Mouse (Mus musculus): Measurements from ENCODE around the gene Prep.

DNA sequence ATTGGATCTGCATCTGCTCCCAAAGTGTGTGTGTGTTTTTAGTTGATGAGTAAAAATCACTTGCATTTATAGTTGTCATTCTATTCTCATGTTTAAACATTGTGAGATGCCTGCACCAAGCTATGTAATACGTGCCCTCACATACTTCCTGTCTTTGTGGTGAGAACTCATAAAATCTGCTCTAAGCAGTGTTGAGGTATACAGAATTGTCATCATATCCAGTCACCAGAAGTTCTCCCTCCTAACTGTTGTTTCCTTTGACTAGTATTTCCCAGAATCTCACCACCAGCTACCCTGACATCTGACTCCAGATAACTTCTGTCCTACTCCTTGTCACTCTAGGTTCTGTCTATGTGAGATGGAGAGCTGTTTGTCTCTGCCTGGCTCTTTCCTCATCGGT is 18.3 kb downstream of the Prep start:
- TF ChIP-seq EP300 (optimal IDR thresholded peaks at IDR 0.05) (no peak), CTCF (IDR thresholded peaks at IDR 0.05; ENCODE audit: low read depth) (no peak)
